Mouse (Mus musculus): ENCODE data around the gene Ttll1. TPM values are rescaled to one million over a fixed set of nuclear protein-coding genes. Genes with fewer than 3 reads are reported as not detected.

Ttll1 gene
- polyA plus RNA-seq, 1 experiment from 2014 or later: 10.2 TPM

GRCm38 (mm10) chr15:83532606-83533005 is 21.9 kb upstream of the Ttll1 start:
- ATAC-seq (ENCODE audit: low FRiP score, low TSS enrichment) (no peak), DNase-seq (ENCODE audit: low spot score) (no peak)
- H3K36me3 ChIP-seq (ENCODE audit: control insufficient read depth, insufficient read depth, low read length): no peaks in the 10 kb centered on the region
- no peaks in the 10 kb centered on the region for H3K9me3 ChIP-seq (ENCODE audit: control insufficient read depth, low read length)
- H3K27me3 ChIP-seq (ENCODE audit: control insufficient read depth, insufficient read depth, low read length): no peaks in the 10 kb centered on the region
- H3K27ac ChIP-seq (replicated peaks): no peak overlapping the region
- no peak overlapping the region for H3K4me2 ChIP-seq (replicated peaks; ENCODE audit: low read depth)
- no peak overlapping the region for H3K4me3 ChIP-seq (ENCODE audit: low read depth, low read length)
- 63% methylated on average over 7 of the region's 7 CpGs for WGBS
- no peak overlapping the region for H3K9ac ChIP-seq (ENCODE audit: low read length)
- TF ChIP-seq EP300 (optimal IDR thresholded peaks at IDR 0.05) (no peak), CTCF (IDR thresholded peaks at IDR 0.05; ENCODE audit: low read depth) (no peak)
- no peaks in the 10 kb centered on the region; the same call in 1 of the 2 replicates for H3K4me1 ChIP-seq (replicated peaks; ENCODE audit: control insufficient read depth, insufficient read depth)

DNA sequence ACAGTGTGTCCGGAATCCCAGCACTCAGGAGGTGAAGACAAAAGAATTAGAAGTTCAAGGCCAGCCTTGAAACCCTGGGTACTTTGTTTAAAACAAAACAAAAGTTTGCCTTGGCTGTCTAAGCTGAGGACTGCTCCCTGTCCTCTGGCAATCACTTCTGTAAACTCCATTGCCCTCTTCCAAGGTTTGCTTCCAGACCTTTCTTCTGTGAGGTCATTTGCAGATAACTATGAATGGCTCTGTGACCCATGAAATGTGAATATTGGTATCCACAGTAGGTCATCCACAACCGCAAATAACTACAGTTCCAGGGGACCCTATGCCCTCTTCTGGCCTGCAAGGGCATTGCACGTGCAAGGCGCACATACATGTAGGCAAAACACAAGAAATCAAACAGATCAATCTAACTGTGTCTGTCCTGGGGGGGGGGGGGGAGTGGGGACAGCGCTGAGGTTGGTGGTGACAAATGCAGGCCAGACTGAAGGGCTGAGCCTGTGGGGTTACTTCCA is 21.3 kb upstream of the Ttll1 start:
- H3K9ac ChIP-seq (ENCODE audit: low read length): no peak overlapping the region
- ATAC-seq (ENCODE audit: low FRiP score, low TSS enrichment) (no peak), DNase-seq (ENCODE audit: low spot score) (no peak)
- no peak overlapping the region for H3K4me3 ChIP-seq (ENCODE audit: low read depth, low read length)
- no peak overlapping the region for H3K27ac ChIP-seq (replicated peaks)
- no peaks in the 10 kb centered on the region for H3K9me3 ChIP-seq (ENCODE audit: control insufficient read depth, low read length)
- no peak overlapping the region for H3K4me2 ChIP-seq (replicated peaks; ENCODE audit: low read depth)
- 97% methylated on average over 4 of the region's 5 CpGs for whole genome bisulfite sequencing
- no peaks in the 10 kb centered on the region for H3K27me3 ChIP-seq (ENCODE audit: control insufficient read depth, insufficient read depth, low read length)
- no peaks in the 10 kb centered on the region; the same call in 1 of the 2 replicates for H3K4me1 ChIP-seq (replicated peaks; ENCODE audit: control insufficient read depth, insufficient read depth)
- TF ChIP-seq EP300 (optimal IDR thresholded peaks at IDR 0.05) (no peak), CTCF (IDR thresholded peaks at IDR 0.05; ENCODE audit: low read depth) (peak; percentile 58)
- no peaks in the 10 kb centered on the region for H3K36me3 ChIP-seq (ENCODE audit: control insufficient read depth, insufficient read depth, low read length)

DNA sequence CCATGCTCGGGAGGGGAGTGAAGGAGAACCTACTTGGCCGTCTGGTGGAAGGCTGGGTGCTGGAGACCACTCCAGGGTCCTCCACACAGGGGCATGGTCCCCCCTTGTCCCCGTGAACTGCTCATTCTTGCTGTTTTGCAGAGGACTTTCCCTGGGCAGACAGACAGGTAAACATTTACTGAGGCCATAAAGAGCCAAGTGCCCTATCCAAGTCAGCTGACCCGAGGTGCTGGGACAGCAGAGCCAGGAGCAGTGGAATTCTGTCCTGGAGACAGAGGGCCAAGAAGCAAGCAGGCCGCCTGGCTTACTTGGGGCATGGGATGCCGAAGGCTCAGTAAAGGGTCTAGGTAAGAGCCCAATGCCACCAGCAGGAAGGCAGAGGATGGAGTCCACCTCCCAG is 20.0 kb upstream of the Ttll1 start:
- 56% methylated on average over 6 of the region's 6 CpGs for WGBS
- Histone ChIP-seq H3K4me1 (replicated peaks; ENCODE audit: control insufficient read depth, insufficient read depth) (no peaks in the 10 kb centered on the region; the same call in 1 of the 2 replicates), H3K9ac (ENCODE audit: low read length) (no peak overlapping the region), H3K27me3 (ENCODE audit: control insufficient read depth, insufficient read depth, low read length) (no peaks in the 10 kb centered on the region), H3K4me2 (replicated peaks; ENCODE audit: low read depth) (no peak overlapping the region), H3K36me3 (ENCODE audit: control insufficient read depth, insufficient read depth, low read length) (no peaks in the 10 kb centered on the region), H3K27ac (replicated peaks) (peak overlapping the region; percentile 58; the same call in 1 of the 2 replicates), H3K9me3 (ENCODE audit: control insufficient read depth, low read length) (no peaks in the 10 kb centered on the region), H3K4me3 (ENCODE audit: low read depth, low read length) (no peak overlapping the region)
- DNase-seq (ENCODE audit: low spot score) (no peak), ATAC-seq (ENCODE audit: low FRiP score, low TSS enrichment) (peak; percentile 8; the same call in 1 of the 2 replicates)
- TF ChIP-seq CTCF (IDR thresholded peaks at IDR 0.05; ENCODE audit: low read depth): no peak
- no peak for TF ChIP-seq EP300 (optimal IDR thresholded peaks at IDR 0.05)

DNA sequence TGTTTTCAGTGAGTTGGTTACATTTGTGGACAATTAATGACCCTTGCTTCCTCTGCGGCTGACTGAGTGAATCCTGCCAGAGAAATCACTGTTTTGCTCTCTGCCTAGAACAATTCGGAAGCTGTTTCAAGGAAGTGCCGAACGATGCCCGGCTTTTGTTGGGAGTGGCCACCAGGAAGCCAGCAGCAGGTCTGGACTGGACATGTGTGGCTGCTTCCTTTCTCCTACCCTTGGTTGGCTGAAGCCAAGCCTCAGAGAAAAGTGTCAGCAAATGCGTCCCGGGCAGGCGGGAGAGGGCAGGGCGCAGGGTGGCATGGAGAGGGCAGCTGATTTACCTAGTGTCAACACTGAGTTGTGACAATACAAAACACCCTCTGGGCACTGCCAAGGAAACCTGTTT is 19.5 kb upstream of the Ttll1 start:
- H3K36me3 ChIP-seq (ENCODE audit: control insufficient read depth, insufficient read depth, low read length): no peaks in the 10 kb centered on the region
- WGBS: 33% methylated on average over 9 of the region's 9 CpGs
- no peak for TF ChIP-seq CTCF (IDR thresholded peaks at IDR 0.05; ENCODE audit: low read depth)
- no peak for TF ChIP-seq EP300 (optimal IDR thresholded peaks at IDR 0.05)
- ATAC-seq (ENCODE audit: low FRiP score, low TSS enrichment) (peak; percentile 56), DNase-seq (ENCODE audit: low spot score) (peak; percentile 57)
- no peaks in the 10 kb centered on the region for H3K27me3 ChIP-seq (ENCODE audit: control insufficient read depth, insufficient read depth, low read length)
- H3K9ac ChIP-seq (ENCODE audit: low read length): no peak overlapping the region
- no peak overlapping the region for H3K4me2 ChIP-seq (replicated peaks; ENCODE audit: low read depth)
- H3K4me1 ChIP-seq (replicated peaks; ENCODE audit: control insufficient read depth, insufficient read depth): no peaks in the 10 kb centered on the region; the same call in 1 of the 2 replicates
- H3K9me3 ChIP-seq (ENCODE audit: control insufficient read depth, low read length): no peaks in the 10 kb centered on the region
- peak overlapping the region; percentile 58; the same call in 1 of the 2 replicates for H3K27ac ChIP-seq (replicated peaks)
- no peak overlapping the region for H3K4me3 ChIP-seq (ENCODE audit: low read depth, low read length)

DNA sequence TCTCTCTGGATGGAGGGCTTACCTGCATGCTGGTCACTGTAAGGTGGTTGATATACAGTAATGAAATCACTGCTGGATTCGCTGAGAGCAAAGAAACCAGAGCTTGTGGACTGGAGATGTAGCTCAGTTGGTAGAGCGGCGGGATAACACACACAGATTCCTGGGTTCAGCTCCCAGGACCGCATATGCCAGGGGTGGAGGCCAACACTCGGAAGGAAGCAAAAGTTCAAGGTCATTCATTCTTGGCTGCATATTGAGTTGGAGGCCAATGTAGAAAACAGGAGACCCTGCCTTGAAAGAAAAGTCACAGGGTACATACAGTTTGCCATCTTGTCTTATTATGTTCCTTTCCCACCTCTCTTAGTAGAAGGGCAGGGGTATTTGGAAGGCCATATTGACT is 19.1 kb upstream of the Ttll1 start:
- DNase-seq (ENCODE audit: low spot score) (no peak), ATAC-seq (ENCODE audit: low FRiP score, low TSS enrichment) (no peak)
- H3K9me3 ChIP-seq (ENCODE audit: control insufficient read depth, low read length): no peaks in the 10 kb centered on the region
- no peak overlapping the region for H3K4me2 ChIP-seq (replicated peaks; ENCODE audit: low read depth)
- H3K4me3 ChIP-seq (ENCODE audit: low read depth, low read length): no peak overlapping the region
- no peaks in the 10 kb centered on the region for H3K36me3 ChIP-seq (ENCODE audit: control insufficient read depth, insufficient read depth, low read length)
- H3K27ac ChIP-seq (replicated peaks): no peak overlapping the region; the same call in 1 of the 2 replicates
- 71% methylated on average over 5 of the region's 5 CpGs for WGBS
- no peak for TF ChIP-seq EP300 (optimal IDR thresholded peaks at IDR 0.05)
- TF ChIP-seq CTCF (IDR thresholded peaks at IDR 0.05; ENCODE audit: low read depth): no peak
- no peaks in the 10 kb centered on the region; the same call in 1 of the 2 replicates for H3K4me1 ChIP-seq (replicated peaks; ENCODE audit: control insufficient read depth, insufficient read depth)
- H3K9ac ChIP-seq (ENCODE audit: low read length): no peak overlapping the region
- H3K27me3 ChIP-seq (ENCODE audit: control insufficient read depth, insufficient read depth, low read length): no peaks in the 10 kb centered on the region

DNA sequence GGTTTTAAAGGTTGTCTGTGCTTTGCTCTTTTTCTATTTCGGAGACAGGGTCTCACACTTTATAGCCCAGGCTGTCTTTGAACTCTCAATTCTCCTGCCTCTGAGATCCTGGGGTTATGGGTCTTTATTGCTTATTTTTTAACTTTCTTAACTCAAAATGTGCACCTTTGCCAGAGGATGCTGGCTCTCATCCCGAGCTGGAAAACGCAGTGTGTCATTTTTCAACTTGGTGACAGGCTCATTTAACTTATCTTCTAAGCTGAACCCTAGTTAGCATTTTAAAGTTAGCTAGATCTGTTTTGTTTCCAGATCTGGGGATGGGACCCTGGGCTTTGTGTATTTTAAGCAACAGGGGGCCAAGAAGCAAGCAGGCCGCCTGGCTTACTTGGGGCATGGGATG is 18.2 kb upstream of the Ttll1 start:
- H3K4me3 ChIP-seq (ENCODE audit: low read depth, low read length): no peak overlapping the region
- H3K27me3 ChIP-seq (ENCODE audit: control insufficient read depth, insufficient read depth, low read length): no peaks in the 10 kb centered on the region
- no peak overlapping the region for H3K4me2 ChIP-seq (replicated peaks; ENCODE audit: low read depth)
- DNase-seq (ENCODE audit: low spot score) (no peak), ATAC-seq (ENCODE audit: low FRiP score, low TSS enrichment) (no peak)
- TF ChIP-seq EP300 (optimal IDR thresholded peaks at IDR 0.05) (no peak), CTCF (IDR thresholded peaks at IDR 0.05; ENCODE audit: low read depth) (no peak)
- H3K9ac ChIP-seq (ENCODE audit: low read length): no peak overlapping the region
- WGBS: 55% methylated on average over 4 of the region's 4 CpGs
- H3K36me3 ChIP-seq (ENCODE audit: control insufficient read depth, insufficient read depth, low read length): no peaks in the 10 kb centered on the region
- H3K27ac ChIP-seq (replicated peaks): 0 out of 2 replicates have a peak overlapping the region, but pooled peaks have one; percentile 40
- no peaks in the 10 kb centered on the region for H3K9me3 ChIP-seq (ENCODE audit: control insufficient read depth, low read length)
- H3K4me1 ChIP-seq (replicated peaks; ENCODE audit: control insufficient read depth, insufficient read depth): no peaks in the 10 kb centered on the region; the same call in 1 of the 2 replicates

All from stomach, postnatal 0 days (tissue).